Mouse (Mus musculus) midbrain, embryonic 13.5 days (tissue): ENCODE results near the gene Tesk1. TPM values are rescaled to one million over a fixed set of nuclear protein-coding genes. Genes with fewer than 3 reads are reported as not detected.

Experiments used
- ATAC-seq: fragments of 200-750 bp; cut with Nextera tagmentation; 2 replicates; pipeline ENCODE4 v1.8.0; 2017; ENCODE audit warnings: mild to moderate bottlenecking, moderate TSS enrichment, moderate library complexity
- H3K27ac ChIP-seq: fragments of 300-500 bp; sonication (generic); 2 replicates; pipeline ENCODE4 v1.5.1; 2015; ENCODE audit warnings: inconsistent platforms, mild to moderate bottlenecking, moderate library complexity
- H3K27me3 ChIP-seq: fragments of 300-500 bp; sonication (generic); 2 replicates; pipeline ENCODE4 v1.6.1; 2015; ENCODE audit warnings: mild to moderate bottlenecking, inconsistent platforms
- H3K36me3 ChIP-seq: fragments of 300-500 bp; sonication (generic); 2 replicates; pipeline ENCODE4 v1.6.1; 2015; ENCODE audit warnings: mild to moderate bottlenecking, inconsistent platforms
- H3K4me1 ChIP-seq: fragments of 300-500 bp; sonication (generic); replicated peaks from 2 replicates; pipeline ENCODE4 v1.6.1; 2015; ENCODE audit warnings: inconsistent platforms
- H3K4me2 ChIP-seq: fragments of 300-500 bp; sonication (generic); replicated peaks from 2 replicates; pipeline ENCODE4 v1.6.1; 2015; ENCODE audit warnings: moderate library complexity, mild to moderate bottlenecking, inconsistent platforms
- H3K4me3 ChIP-seq: fragments of 300-500 bp; sonication (generic); replicated peaks from 2 replicates; pipeline ENCODE4 v1.5.1; 2015; ENCODE audit warnings: mild to moderate bottlenecking, inconsistent platforms
- H3K9ac ChIP-seq: fragments of 300-500 bp; sonication (generic); replicated peaks from 2 replicates; pipeline ENCODE4 v1.6.1; 2015; ENCODE audit warnings: mild to moderate bottlenecking, inconsistent platforms
- H3K9me3 ChIP-seq: fragments of 300-500 bp; sonication (generic); 2 replicates; pipeline ENCODE4 v1.6.1; 2016; ENCODE audit warnings: mild to moderate bottlenecking, inconsistent platforms
- WGBS: fragments of 180-500 bp; shearing (Covaris S2); methylation state at CpG from one replicate; pipeline ENCODE4 v1.1.7; 2015; 5-methylcytosine and 5-hydroxymethylcytosine counted together
- polyA plus RNA-seq: library from polyadenylated mRNA; unstranded; fragments of >200 nt; fragmentation: Nextera tagmentation; extraction: Ambion mirVana; gene quantifications from 2 replicates; pipeline ENCODE4 v1.2.1, GENCODE M21; 2015

Gene Tesk1
- polyA plus RNA-seq, 1 experiment from 2014 or later, result 8.4 TPM

- peak; percentile 95 for ATAC-seq
- peak overlapping the region; percentile 97 for H3K4me2 ChIP-seq
- peak overlapping the region; percentile 97 for H3K27ac ChIP-seq
- H3K4me3 ChIP-seq, result peak overlapping the region; percentile 98
- peaks cover 22% of the 10 kb centered on the region for H3K36me3 ChIP-seq
- H3K4me1 ChIP-seq, result peaks cover 21% of the 10 kb centered on the region
- under 1% methylated on average over 33 of the region's 33 CpGs for WGBS
- H3K9me3 ChIP-seq, result no peaks in the 10 kb centered on the region
- H3K9ac ChIP-seq, result peak overlapping the region; percentile 100
- no peaks in the 10 kb centered on the region for H3K27me3 ChIP-seq
These were observed 305 bp downstream of the Tesk1 start for GRCm38 (mm10) chr4:43442044-43442443.

GRCm38 (mm10) chr4:43442456-43443361, 970 bp downstream of the Tesk1 start:
- Histone ChIP-seq H3K27ac (peak overlapping the region; percentile 97), H3K4me1 (peaks cover 21% of the 10 kb centered on the region), H3K9ac (peak overlapping the region; percentile 100), H3K4me3 (peak overlapping the region; percentile 98), H3K27me3 (no peaks in the 10 kb centered on the region), H3K36me3 (peaks cover 28% of the 10 kb centered on the region), H3K4me2 (peak overlapping the region; percentile 97), H3K9me3 (no peaks in the 10 kb centered on the region)
- WGBS, result under 1% methylated on average over 86 of the region's 88 CpGs
- peak; percentile 77 for ATAC-seq

GRCm38 (mm10) chr4:43443511-43443910, 1.8 kb downstream of the Tesk1 start:
- Histone ChIP-seq H3K4me2 (peak overlapping the region; percentile 97), H3K4me1 (peaks cover 21% of the 10 kb centered on the region), H3K27me3 (no peaks in the 10 kb centered on the region), H3K9ac (peak overlapping the region; percentile 100), H3K36me3 (peaks cover 36% of the 10 kb centered on the region), H3K9me3 (no peaks in the 10 kb centered on the region), H3K27ac (peak overlapping the region; percentile 97), H3K4me3 (peak overlapping the region; percentile 98)
- under 1% methylated on average over 25 of the region's 28 CpGs for WGBS
- no peak for ATAC-seq

GRCm38 (mm10) chr4:43447251-43447650, 5.5 kb downstream of the Tesk1 start:
- Histone ChIP-seq H3K36me3 (peaks cover 38% of the 10 kb centered on the region), H3K27ac (no peak overlapping the region), H3K27me3 (no peaks in the 10 kb centered on the region; the same call in 1 of the 2 replicates), H3K4me3 (no peak overlapping the region), H3K4me2 (no peak overlapping the region), H3K4me1 (peaks cover 17% of the 10 kb centered on the region), H3K9ac (no peak overlapping the region), H3K9me3 (no peaks in the 10 kb centered on the region)
- no peak for ATAC-seq
- WGBS, result 88% methylated on average over 13 of the region's 13 CpGs

- no peak overlapping the region for H3K9ac ChIP-seq
- WGBS, result 91% methylated on average over 3 of the region's 3 CpGs
- H3K4me1 ChIP-seq, result peaks cover 22% of the 10 kb centered on the region
- no peak overlapping the region for H3K4me2 ChIP-seq
- no peak overlapping the region for H3K27ac ChIP-seq
- H3K27me3 ChIP-seq, result peaks cover 12% of the 10 kb centered on the region
- ATAC-seq, result no peak
- no peaks in the 10 kb centered on the region for H3K9me3 ChIP-seq
- no peak overlapping the region for H3K4me3 ChIP-seq
- peaks cover 38% of the 10 kb centered on the region for H3K36me3 ChIP-seq
These were observed 6.8 kb downstream of the Tesk1 start for GRCm38 (mm10) chr4:43448554-43448953.

GRCm38 (mm10) chr4:43452315-43452714, 10.6 kb downstream of the Tesk1 start:
- Histone ChIP-seq H3K4me2 (no peak overlapping the region), H3K27ac (no peak overlapping the region), H3K27me3 (peaks cover 27% of the 10 kb centered on the region), H3K36me3 (peaks cover 13% of the 10 kb centered on the region), H3K4me3 (no peak overlapping the region), H3K4me1 (peaks cover 21% of the 10 kb centered on the region), H3K9ac (no peak overlapping the region), H3K9me3 (no peaks in the 10 kb centered on the region)
- WGBS, result 68% methylated on average over 11 of the region's 11 CpGs
- ATAC-seq, result no peak

- Histone ChIP-seq H3K27me3 (peaks cover 27% of the 10 kb centered on the region), H3K36me3 (0 out of 2 replicates have a peak, but pooled peaks cover 2% of the 10 kb centered on the region), H3K4me2 (peak overlapping the region; percentile 49), H3K9ac (peak overlapping the region; percentile 50), H3K4me1 (peaks cover 21% of the 10 kb centered on the region), H3K9me3 (no peaks in the 10 kb centered on the region), H3K4me3 (peak overlapping the region; percentile 13), H3K27ac (no peak overlapping the region)
- under 1% methylated on average over 18 of the region's 18 CpGs for WGBS
- peak; percentile 53; the same call in 1 of the 2 replicates for ATAC-seq
These were observed 11.7 kb downstream of the Tesk1 start for GRCm38 (mm10) chr4:43453413-43453812.

- Histone ChIP-seq H3K9me3 (no peaks in the 10 kb centered on the region), H3K9ac (peak within 1 kb of the TSS; percentile 50), H3K27me3 (peaks cover 27% of the 10 kb centered on the region), H3K4me2 (peak within 1 kb of the TSS; percentile 49), H3K36me3 (no peaks in the 10 kb centered on the region), H3K27ac (no peak within 1 kb of the TSS), H3K4me1 (peaks cover 21% of the 10 kb centered on the region), H3K4me3 (peak within 1 kb of the TSS; percentile 13)
- ATAC-seq, result no peak
- whole genome bisulfite sequencing, result 32% methylated on average over 20 of the region's 20 CpGs
These were observed 12.5 kb downstream of the Tesk1 start, which contains the start of gene Cd72 for GRCm38 (mm10) chr4:43454041-43454836. Cd72 (minus strand) TSS chr4:43454628.

GRCm38 (mm10) chr4:43456470-43456869, 14.7 kb downstream of the Tesk1 start:
- Histone ChIP-seq H3K36me3 (no peaks in the 10 kb centered on the region), H3K4me1 (peaks cover 21% of the 10 kb centered on the region), H3K27me3 (peaks cover 27% of the 10 kb centered on the region), H3K27ac (no peak overlapping the region), H3K4me2 (no peak overlapping the region), H3K9me3 (no peaks in the 10 kb centered on the region), H3K9ac (no peak overlapping the region), H3K4me3 (no peak overlapping the region)
- WGBS, result 35% methylated on average over 4 of the region's 4 CpGs
- no peak for ATAC-seq

- H3K4me1 ChIP-seq, result peaks cover 21% of the 10 kb centered on the region
- no peaks in the 10 kb centered on the region for H3K36me3 ChIP-seq
- WGBS, result 24% methylated on average over 8 of the region's 8 CpGs
- H3K27me3 ChIP-seq, result peaks cover 27% of the 10 kb centered on the region
- H3K9ac ChIP-seq, result no peak overlapping the region
- H3K27ac ChIP-seq, result no peak overlapping the region
- no peaks in the 10 kb centered on the region for H3K9me3 ChIP-seq
- H3K4me2 ChIP-seq, result no peak overlapping the region
- no peak for ATAC-seq
- H3K4me3 ChIP-seq, result no peak overlapping the region
These were observed 15.4 kb downstream of the Tesk1 start for GRCm38 (mm10) chr4:43457124-43457523.

GRCm38 (mm10) chr4:43463102-43463501, 21.4 kb downstream of the Tesk1 start:
- Histone ChIP-seq H3K9me3 (no peaks in the 10 kb centered on the region), H3K9ac (no peak overlapping the region), H3K4me3 (no peak overlapping the region), H3K27me3 (no peaks in the 10 kb centered on the region), H3K36me3 (no peaks in the 10 kb centered on the region), H3K27ac (no peak overlapping the region), H3K4me2 (no peak overlapping the region), H3K4me1 (no peaks in the 10 kb centered on the region)
- no peak for ATAC-seq
- 92% methylated on average over 5 of the region's 5 CpGs for WGBS

- no peak overlapping the region for H3K4me2 ChIP-seq
- H3K9ac ChIP-seq, result no peak overlapping the region
- ATAC-seq, result no peak
- no peaks in the 10 kb centered on the region for H3K36me3 ChIP-seq
- no peaks in the 10 kb centered on the region for H3K9me3 ChIP-seq
- 87% methylated on average over 6 of the region's 6 CpGs for WGBS
- H3K27me3 ChIP-seq, result no peaks in the 10 kb centered on the region
- no peaks in the 10 kb centered on the region for H3K4me1 ChIP-seq
- H3K4me3 ChIP-seq, result no peak overlapping the region
- H3K27ac ChIP-seq, result no peak overlapping the region
These were observed 24.2 kb downstream of the Tesk1 start for GRCm38 (mm10) chr4:43465935-43466334.
